Mouse (Mus musculus) B cell, adult (primary cell): ENCODE results near the gene Olfr1512. TPM values are rescaled to one million over a fixed set of nuclear protein-coding genes. Genes with fewer than 3 reads are reported as not detected.

Experiments used
- total RNA-seq: library from RNA; stranded (reverse); gene quantifications from 4 replicates; pipeline ENCODE4 v1.2.4, GENCODE M21; 2023; ENCODE audit not compliant: inconsistent age

The Olfr1512 gene
- total RNA-seq = not detected in 4 replicates

DNA sequence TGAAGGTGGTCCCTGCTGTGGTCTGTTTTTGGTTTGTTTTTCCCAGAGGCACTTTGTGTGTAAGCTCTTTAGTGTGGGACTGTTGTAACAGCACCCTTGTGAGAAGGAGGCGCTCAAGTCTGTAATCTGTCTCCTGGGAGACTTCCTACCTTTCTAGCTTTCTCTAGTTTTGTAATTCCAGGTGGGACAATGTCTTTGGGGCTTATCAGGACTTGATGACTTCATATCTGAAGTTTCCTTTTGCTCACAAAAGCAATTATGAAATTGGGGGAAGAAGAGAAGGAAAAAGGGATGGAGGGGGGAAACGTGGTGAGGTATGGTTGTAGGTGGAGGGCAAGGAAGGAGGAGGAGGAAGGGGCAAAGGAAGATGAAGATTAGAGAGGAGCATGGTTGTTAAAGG, at the start of gene Olfr1512:
Gene Olfr1512, minus strand, starts transcription at position 101 of the 400 bp plus-strand sequence.

GRCm38 (mm10) chr14:52414273-52414672, 35.3 kb upstream of the Olfr1512 start, which contains the start of gene Olfr1510:
Olfr1510 (minus strand) TSS chr14:52414373.

DNA sequence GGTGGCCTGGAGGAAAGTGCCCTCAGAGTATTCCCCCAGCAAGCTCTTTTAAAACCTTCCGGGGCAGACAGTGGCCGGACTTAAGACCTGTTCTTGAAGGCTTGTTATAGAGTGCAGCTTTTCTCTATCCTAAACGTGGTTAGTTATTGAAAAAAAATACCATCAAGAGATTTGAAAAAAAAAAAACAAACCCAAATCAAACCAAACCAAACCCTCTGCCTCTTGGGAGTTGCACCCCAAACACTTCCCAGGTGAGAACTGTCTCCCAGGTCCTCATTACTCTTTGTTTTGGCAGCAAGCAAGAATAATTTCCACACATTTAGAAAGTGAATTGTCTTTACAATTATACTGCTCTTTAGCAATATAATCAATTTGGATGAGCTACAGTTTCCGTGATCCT, 18.3 kb upstream of the Olfr1512 start, which contains the start of gene Olfr1511:
Gene Olfr1511, minus strand, starts transcription at position 101 of the 400 bp plus-strand sequence.

DNA sequence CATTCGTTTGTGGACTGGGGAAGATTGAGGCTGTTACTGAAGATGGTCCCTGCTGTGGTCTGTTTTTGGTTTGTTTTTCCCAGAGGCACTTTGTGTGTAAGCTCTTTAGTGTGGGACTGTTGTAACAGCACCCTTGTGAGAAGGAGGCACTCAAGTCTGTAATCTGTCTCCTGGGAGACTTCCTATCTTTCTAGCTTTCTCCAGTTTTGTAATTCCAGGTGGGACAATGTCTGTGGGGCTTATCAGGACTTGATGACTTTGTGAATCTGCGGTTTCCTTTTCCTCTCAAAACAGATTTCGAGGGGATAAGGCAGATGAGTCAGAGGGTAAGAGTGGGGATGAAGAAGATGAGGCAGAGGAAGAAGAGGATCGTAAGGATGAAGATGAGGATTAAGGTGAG, 22.7 kb downstream of the Olfr1512 start, which contains the start of gene Olfr1513:
Gene Olfr1513, minus strand, starts transcription at position 101 of the 400 bp plus-strand sequence.

GRCm38 (mm10) chr14:52327910-52328812, 50.8 kb downstream of the Olfr1512 start, which contains the start of gene Sall2:
Sall2 (minus strand) TSS chr14:52328762.

Other genes starting within 250 kb of the Olfr1512 start
- gene Supt16, start 181.8 kb downstream of the Olfr1512 start, total RNA-seq = 73.4 to 77.5 TPM (median 74.6 TPM) in 4 replicates
- gene Chd8, start 121.4 kb downstream of the Olfr1512 start, total RNA-seq = 287 to 302 TPM (median 291 TPM) in 4 replicates
- gene Tox4, start 100.0 kb downstream of the Olfr1512 start, total RNA-seq = 107 to 135 TPM (median 120 TPM) in 4 replicates
- 18.0 to 20.2 TPM (median 19.3 TPM) in 4 replicates for gene Rab2b, start 99.6 kb downstream of the Olfr1512 start, total RNA-seq
- gene Mettl3, start 74.0 kb downstream of the Olfr1512 start, total RNA-seq = 63.1 to 65.7 TPM (median 64.2 TPM) in 4 replicates
- 0.13 to 0.21 TPM (median 0.20 TPM) in 4 replicates for gene Sall2, start 50.4 kb downstream of the Olfr1512 start, total RNA-seq
- gene Olfr1513, start 22.8 kb downstream of the Olfr1512 start, total RNA-seq = not detected in 4 replicates
- gene Olfr1511, start 18.2 kb upstream of the Olfr1512 start, total RNA-seq = not detected in 4 replicates
- gene Olfr1510, start 35.2 kb upstream of the Olfr1512 start, total RNA-seq = not detected in 4 replicates
- gene Olfr1509, start 63.8 kb upstream of the Olfr1512 start, total RNA-seq = not detected in 4 replicates
- gene Olfr1508, start 88.3 kb upstream of the Olfr1512 start, total RNA-seq = not detected in 4 replicates
- gene Olfr1507, start 116.6 kb upstream of the Olfr1512 start, total RNA-seq = not detected in 4 replicates